Mouse (Mus musculus): Measurements from ENCODE around the gene Fam69a.

DNA sequence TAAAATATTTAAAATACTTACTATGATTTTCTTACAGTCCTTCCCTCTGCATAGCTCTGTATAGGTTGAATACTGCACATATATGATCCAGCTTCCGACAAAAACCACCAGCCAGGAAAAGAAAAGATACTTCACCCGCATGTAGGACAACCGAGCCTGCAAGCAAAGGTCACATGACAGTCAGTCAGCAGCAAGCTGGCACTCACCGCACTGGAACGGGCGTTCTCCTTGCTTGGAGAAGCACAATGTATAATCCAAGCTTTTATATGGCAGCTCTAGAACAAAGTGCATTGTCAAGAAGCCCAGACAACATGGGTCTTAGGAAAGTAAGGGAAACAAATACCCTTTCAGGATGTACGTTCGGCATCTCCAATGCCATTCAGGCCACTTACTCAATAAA, 62.3 kb downstream of the Fam69a start:
- no peak for TF ChIP-seq CTCF (IDR thresholded peaks at IDR 0.05; ENCODE audit: extremely low read depth, insufficient read depth, insufficient read length, insufficient replicate concordance)
- no peak for TF ChIP-seq POLR2A (IDR thresholded peaks at IDR 0.05; ENCODE audit: low read depth, low read length)
